Mouse (Mus musculus): ENCODE measurements around the gene Zfp385b. TPM values are rescaled to one million over a fixed set of nuclear protein-coding genes. Genes with fewer than 3 reads are reported as not detected.

Zfp385b gene
- polyA plus RNA-seq, 1 experiment: 0.28 TPM

DNA sequence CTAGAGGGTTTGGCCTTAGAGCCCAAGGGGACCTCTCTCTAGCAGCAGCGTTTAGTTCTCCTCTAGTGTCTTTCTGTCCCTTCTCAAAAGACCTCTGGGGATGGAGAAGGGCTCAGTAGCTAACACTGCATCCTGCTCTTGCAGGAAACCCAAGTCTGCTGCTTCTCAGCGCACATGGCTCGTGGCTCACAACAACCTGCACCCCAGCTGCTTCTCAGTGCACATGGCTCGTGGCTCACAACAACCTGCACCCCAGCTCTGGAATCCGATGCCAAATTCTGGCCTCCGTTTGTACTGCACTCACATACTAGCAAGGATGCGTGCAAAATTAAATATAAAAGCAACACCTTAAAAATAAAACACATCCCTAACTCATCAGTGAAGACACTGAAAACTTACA lies 92.6 kb downstream of the Zfp385b start:
- no peaks in the 10 kb centered on the region for H3K36me3 ChIP-seq (ENCODE audit: control insufficient read depth, insufficient read depth)
- no peak overlapping the region for H3K4me2 ChIP-seq (ENCODE audit: low read depth)
- H3ac ChIP-seq (ENCODE audit: control insufficient read depth, insufficient read length): no peak overlapping the region
- H3K4me3 ChIP-seq: no peak overlapping the region
- no peaks in the 10 kb centered on the region for H3K79me2 ChIP-seq (ENCODE audit: control insufficient read depth, insufficient read depth)
- no peak for TF ChIP-seq MAX (IDR thresholded peaks at IDR 0.05; ENCODE audit: low read depth)
- no peak for TF ChIP-seq USF1 (IDR thresholded peaks at IDR 0.05; ENCODE audit: low read depth)
- TF ChIP-seq TCF3 (IDR thresholded peaks at IDR 0.05; ENCODE audit: insufficient read length, low read depth): no peak
- no peak for TF ChIP-seq POLR2A (IDR thresholded peaks at IDR 0.05; ENCODE audit: insufficient read length, low read depth)
- no peak for TF ChIP-seq POLR2AphosphoS2 (IDR thresholded peaks at IDR 0.05; ENCODE audit: insufficient read length, low read depth)
- TF ChIP-seq E2F4 (IDR thresholded peaks at IDR 0.05; ENCODE audit: insufficient read depth): no peak
- no peak for TF ChIP-seq MYOD1 (IDR thresholded peaks at IDR 0.05; ENCODE audit: control insufficient read depth in 1 of 3, insufficient read length in 2 of 3, low read depth in 2 of 3)
- TF ChIP-seq SRF (IDR thresholded peaks at IDR 0.05; ENCODE audit: control insufficient read depth, insufficient read length, low read depth): no peak
- TF ChIP-seq TCF12 (IDR thresholded peaks at IDR 0.05; ENCODE audit: insufficient read depth, poor library complexity, severe bottlenecking): no peak
- no peak for TF ChIP-seq CEBPB (IDR thresholded peaks at IDR 0.05; ENCODE audit: insufficient read depth, poor library complexity, severe bottlenecking)
- no peak for TF ChIP-seq MYOG (IDR thresholded peaks at IDR 0.05; ENCODE audit: control insufficient read depth in 1 of 3, insufficient read depth in 1 of 3, insufficient read length in 2 of 3, low read depth in 2 of 3)
- TF ChIP-seq REST (IDR thresholded peaks at IDR 0.05; ENCODE audit: insufficient read depth, insufficient read length): no peak
- no peaks in the 10 kb centered on the region for H3K27me3 ChIP-seq (ENCODE audit: control insufficient read depth, insufficient read depth, insufficient read length)

DNA sequence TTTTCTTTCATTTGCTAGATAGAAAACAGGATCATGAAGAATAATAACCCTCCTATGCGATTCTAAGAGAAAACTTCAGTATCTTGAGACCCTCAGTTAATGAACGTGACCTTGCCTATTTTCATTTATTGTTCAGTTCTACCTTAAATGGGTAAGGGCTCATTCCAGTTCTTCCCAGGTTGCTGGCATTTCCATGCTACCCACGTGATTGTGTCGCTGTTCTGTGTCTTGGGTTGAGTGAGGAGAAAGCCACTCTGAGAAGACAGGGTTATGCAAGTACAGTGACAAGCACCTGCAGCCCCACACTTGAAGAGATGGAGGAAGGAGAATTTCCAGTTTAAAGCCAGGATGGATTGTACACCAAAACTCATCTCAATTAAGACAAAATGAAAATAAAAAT lies 98.6 kb downstream of the Zfp385b start:
- TF ChIP-seq USF1 (IDR thresholded peaks at IDR 0.05; ENCODE audit: low read depth) (no peak), TCF12 (IDR thresholded peaks at IDR 0.05; ENCODE audit: insufficient read depth, poor library complexity, severe bottlenecking) (no peak), E2F4 (IDR thresholded peaks at IDR 0.05; ENCODE audit: insufficient read depth) (no peak), POLR2A (IDR thresholded peaks at IDR 0.05; ENCODE audit: insufficient read length, low read depth) (no peak), MAX (IDR thresholded peaks at IDR 0.05; ENCODE audit: low read depth) (no peak), MYOD1 (IDR thresholded peaks at IDR 0.05; ENCODE audit: control insufficient read depth in 1 of 3, insufficient read length in 2 of 3, low read depth in 2 of 3) (no peak), TCF3 (IDR thresholded peaks at IDR 0.05; ENCODE audit: insufficient read length, low read depth) (no peak), REST (IDR thresholded peaks at IDR 0.05; ENCODE audit: insufficient read depth, insufficient read length) (no peak), CEBPB (IDR thresholded peaks at IDR 0.05; ENCODE audit: insufficient read depth, poor library complexity, severe bottlenecking) (no peak), SRF (IDR thresholded peaks at IDR 0.05; ENCODE audit: control insufficient read depth, insufficient read length, low read depth) (no peak), POLR2AphosphoS2 (IDR thresholded peaks at IDR 0.05; ENCODE audit: insufficient read length, low read depth) (no peak), MYOG (IDR thresholded peaks at IDR 0.05; ENCODE audit: control insufficient read depth in 1 of 3, insufficient read depth in 1 of 3, insufficient read length in 2 of 3, low read depth in 2 of 3) (no peak)

DNA sequence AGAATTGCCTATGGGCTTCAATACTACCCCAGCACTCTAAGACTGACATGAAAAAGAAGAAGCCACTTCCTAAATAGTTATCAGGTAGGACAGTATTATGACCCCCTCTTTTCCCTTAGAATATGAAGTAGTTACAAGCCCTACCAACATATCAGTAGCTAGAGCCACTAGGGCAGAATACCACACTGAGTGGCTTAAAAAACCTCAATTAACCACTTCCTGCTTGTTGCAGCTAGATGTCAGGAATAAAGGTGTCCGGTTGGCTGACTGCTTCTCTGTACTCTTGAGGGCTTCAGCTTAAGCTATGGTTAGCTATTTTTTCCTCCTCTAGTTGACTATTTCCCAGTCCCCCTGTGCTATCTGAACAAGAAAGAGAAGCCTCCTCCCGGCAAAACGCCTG lies 103.1 kb downstream of the Zfp385b start:
- H3ac ChIP-seq (ENCODE audit: control insufficient read depth, insufficient read length): no peak overlapping the region
- TF ChIP-seq USF1 (IDR thresholded peaks at IDR 0.05; ENCODE audit: low read depth) (no peak), POLR2A (IDR thresholded peaks at IDR 0.05; ENCODE audit: insufficient read length, low read depth) (no peak)
- peaks cover 14% of the 10 kb centered on the region for H3K27me3 ChIP-seq (ENCODE audit: control insufficient read depth, insufficient read depth, insufficient read length)
- no peaks in the 10 kb centered on the region for H3K79me2 ChIP-seq (ENCODE audit: control insufficient read depth, insufficient read depth)
- no peak overlapping the region for H3K4me3 ChIP-seq
- H3K36me3 ChIP-seq (ENCODE audit: control insufficient read depth, insufficient read depth): no peaks in the 10 kb centered on the region
- H3K4me2 ChIP-seq (ENCODE audit: low read depth): no peak overlapping the region

More for the DNA sequence above, 98.6 kb downstream of the Zfp385b start:
- no peak overlapping the region for H3ac ChIP-seq (ENCODE audit: control insufficient read depth, insufficient read length)
- H3K36me3 ChIP-seq (ENCODE audit: control insufficient read depth, insufficient read depth): no peaks in the 10 kb centered on the region
- H3K4me2 ChIP-seq (ENCODE audit: low read depth): no peak overlapping the region
- no peak overlapping the region for H3K4me3 ChIP-seq
- H3K27me3 ChIP-seq (ENCODE audit: control insufficient read depth, insufficient read depth, insufficient read length): no peaks in the 10 kb centered on the region
- no peaks in the 10 kb centered on the region for H3K79me2 ChIP-seq (ENCODE audit: control insufficient read depth, insufficient read depth)

DNA sequence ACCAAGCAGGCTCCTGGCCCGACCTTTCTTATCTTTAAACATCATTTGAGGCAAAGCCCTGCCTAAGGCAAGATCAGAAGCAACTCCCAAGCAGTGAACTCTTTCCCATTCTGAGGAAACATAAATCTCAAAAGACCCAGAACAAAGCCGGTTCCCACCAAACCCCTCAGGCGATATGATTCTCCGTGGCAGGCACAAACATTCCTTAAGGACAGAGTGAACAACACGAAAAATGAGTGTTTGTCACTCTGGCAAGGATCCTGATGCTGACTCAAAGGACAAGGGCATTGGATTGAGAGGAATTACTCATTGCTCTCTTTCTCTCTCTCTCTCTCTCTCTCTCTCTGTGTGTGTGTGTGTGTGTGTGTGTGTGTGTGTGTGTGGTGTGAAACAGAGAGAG lies 105.6 kb downstream of the Zfp385b start:
- no peaks in the 10 kb centered on the region for H3K79me2 ChIP-seq (ENCODE audit: control insufficient read depth, insufficient read depth)

GRCm38 (mm10) chr2:77711751-77712150 lies 107.7 kb downstream of the Zfp385b start:
- no peaks in the 10 kb centered on the region for H3K79me2 ChIP-seq (ENCODE audit: control insufficient read depth, insufficient read depth)
- H3K36me3 ChIP-seq (ENCODE audit: control insufficient read depth, insufficient read depth): no peaks in the 10 kb centered on the region
- TF ChIP-seq CEBPB (IDR thresholded peaks at IDR 0.05; ENCODE audit: insufficient read depth, poor library complexity, severe bottlenecking) (no peak), POLR2A (IDR thresholded peaks at IDR 0.05; ENCODE audit: insufficient read length, low read depth) (no peak), TCF12 (IDR thresholded peaks at IDR 0.05; ENCODE audit: insufficient read depth, poor library complexity, severe bottlenecking) (no peak)
- no peak overlapping the region for H3K4me3 ChIP-seq
- H3K4me2 ChIP-seq (ENCODE audit: low read depth): no peak overlapping the region
- no peak overlapping the region for H3ac ChIP-seq (ENCODE audit: control insufficient read depth, insufficient read length)
- peaks cover 16% of the 10 kb centered on the region for H3K27me3 ChIP-seq (ENCODE audit: control insufficient read depth, insufficient read depth, insufficient read length)

More for the DNA sequence above, 105.6 kb downstream of the Zfp385b start:
- Histone ChIP-seq H3K4me3 (no peak overlapping the region), H3K27me3 (ENCODE audit: control insufficient read depth, insufficient read depth, insufficient read length) (peaks cover 16% of the 10 kb centered on the region), H3ac (ENCODE audit: control insufficient read depth, insufficient read length) (no peak overlapping the region), H3K36me3 (ENCODE audit: control insufficient read depth, insufficient read depth) (no peaks in the 10 kb centered on the region), H3K4me2 (ENCODE audit: low read depth) (no peak overlapping the region)
- TF ChIP-seq MAX (IDR thresholded peaks at IDR 0.05; ENCODE audit: low read depth) (no peak), POLR2AphosphoS2 (IDR thresholded peaks at IDR 0.05; ENCODE audit: insufficient read length, low read depth) (no peak), TCF3 (IDR thresholded peaks at IDR 0.05; ENCODE audit: insufficient read length, low read depth) (no peak), CEBPB (IDR thresholded peaks at IDR 0.05; ENCODE audit: insufficient read depth, poor library complexity, severe bottlenecking) (no peak), MYOG (IDR thresholded peaks at IDR 0.05; ENCODE audit: control insufficient read depth in 1 of 3, insufficient read depth in 1 of 3, insufficient read length in 2 of 3, low read depth in 2 of 3) (no peak), POLR2A (IDR thresholded peaks at IDR 0.05; ENCODE audit: insufficient read length, low read depth) (no peak), MYOD1 (IDR thresholded peaks at IDR 0.05; ENCODE audit: control insufficient read depth in 1 of 3, insufficient read length in 2 of 3, low read depth in 2 of 3) (no peak), SRF (IDR thresholded peaks at IDR 0.05; ENCODE audit: control insufficient read depth, insufficient read length, low read depth) (no peak), TCF12 (IDR thresholded peaks at IDR 0.05; ENCODE audit: insufficient read depth, poor library complexity, severe bottlenecking) (no peak), USF1 (IDR thresholded peaks at IDR 0.05; ENCODE audit: low read depth) (no peak), REST (IDR thresholded peaks at IDR 0.05; ENCODE audit: insufficient read depth, insufficient read length) (no peak), E2F4 (IDR thresholded peaks at IDR 0.05; ENCODE audit: insufficient read depth) (no peak)
